Mouse (Mus musculus): ENCODE results near the gene Ccdc159.

- TF ChIP-seq CTCF (IDR thresholded peaks at IDR 0.05) (no peak), EP300 (IDR thresholded peaks at IDR 0.05) (no peak)
Observed at GRCm38 (mm10) chr9:21934021-21934420, 6.8 kb downstream of the Ccdc159 start.

Measured in lung, postnatal 0 days (tissue).